Mouse (Mus musculus): ENCODE data around the gene Phrf1. TPM values are rescaled to one million over a fixed set of nuclear protein-coding genes. Genes with fewer than 3 reads are reported as not detected.

The Phrf1 gene
- polyA plus RNA-seq, 1 experiment from 2014 or later: 71.9 TPM

DNA sequence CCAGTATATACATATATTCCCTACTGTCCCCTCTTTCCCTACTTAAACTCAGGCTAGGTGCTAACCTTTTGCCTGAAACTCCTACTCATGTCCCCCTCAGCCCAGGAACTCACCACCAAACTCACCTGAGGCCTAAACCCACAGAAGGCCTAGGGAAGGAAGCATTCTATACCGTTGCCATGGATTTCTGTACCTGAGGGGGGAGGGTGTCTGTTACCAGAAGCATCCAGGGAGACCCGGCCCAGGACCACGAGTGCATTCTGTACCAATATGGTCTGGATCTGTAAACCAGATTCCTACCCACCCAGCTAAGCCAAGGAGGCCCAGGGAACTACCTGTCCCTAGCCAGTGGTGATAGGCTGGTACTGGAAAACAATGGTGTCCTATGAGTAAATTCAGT, 14.3 kb upstream of the Phrf1 start:
- Histone ChIP-seq H3K27ac (peak overlapping the region; percentile 94), H3K36me3 (no peaks in the 10 kb centered on the region), H3K4me1 (peaks cover 24% of the 10 kb centered on the region), H3K27me3 (no peaks in the 10 kb centered on the region), H3K4me3 (no peak overlapping the region), H3K9ac (no peak overlapping the region), H3K4me2 (peak overlapping the region; percentile 4; the same call in 1 of the 2 replicates), H3K9me3 (no peaks in the 10 kb centered on the region)
- ATAC-seq (ENCODE audit: borderline replicate concordance, extremely low read depth, low FRiP score, low TSS enrichment): no peak
- 57% methylated on average over 3 of the region's 3 CpGs for WGBS

GRCm38 (mm10) chr7:141215101-141215879, 13.3 kb upstream of the Phrf1 start, which contains the start of gene Rassf7:
Gene Rassf7 (plus strand): TSS chr7:141215860.
- peak within 1 kb of the TSS; percentile 97 for H3K4me2 ChIP-seq
- under 1% methylated on average over 41 of the region's 41 CpGs for WGBS
- H3K36me3 ChIP-seq: no peaks in the 10 kb centered on the region
- peak within 1 kb of the TSS; percentile 67 for H3K4me3 ChIP-seq
- H3K9me3 ChIP-seq: no peaks in the 10 kb centered on the region
- no peaks in the 10 kb centered on the region for H3K27me3 ChIP-seq
- peak within 1 kb of the TSS; percentile 61 for H3K9ac ChIP-seq
- ATAC-seq (ENCODE audit: borderline replicate concordance, extremely low read depth, low FRiP score, low TSS enrichment): peak; percentile 93
- H3K27ac ChIP-seq: peak within 1 kb of the TSS; percentile 98
- peaks cover 24% of the 10 kb centered on the region for H3K4me1 ChIP-seq

DNA sequence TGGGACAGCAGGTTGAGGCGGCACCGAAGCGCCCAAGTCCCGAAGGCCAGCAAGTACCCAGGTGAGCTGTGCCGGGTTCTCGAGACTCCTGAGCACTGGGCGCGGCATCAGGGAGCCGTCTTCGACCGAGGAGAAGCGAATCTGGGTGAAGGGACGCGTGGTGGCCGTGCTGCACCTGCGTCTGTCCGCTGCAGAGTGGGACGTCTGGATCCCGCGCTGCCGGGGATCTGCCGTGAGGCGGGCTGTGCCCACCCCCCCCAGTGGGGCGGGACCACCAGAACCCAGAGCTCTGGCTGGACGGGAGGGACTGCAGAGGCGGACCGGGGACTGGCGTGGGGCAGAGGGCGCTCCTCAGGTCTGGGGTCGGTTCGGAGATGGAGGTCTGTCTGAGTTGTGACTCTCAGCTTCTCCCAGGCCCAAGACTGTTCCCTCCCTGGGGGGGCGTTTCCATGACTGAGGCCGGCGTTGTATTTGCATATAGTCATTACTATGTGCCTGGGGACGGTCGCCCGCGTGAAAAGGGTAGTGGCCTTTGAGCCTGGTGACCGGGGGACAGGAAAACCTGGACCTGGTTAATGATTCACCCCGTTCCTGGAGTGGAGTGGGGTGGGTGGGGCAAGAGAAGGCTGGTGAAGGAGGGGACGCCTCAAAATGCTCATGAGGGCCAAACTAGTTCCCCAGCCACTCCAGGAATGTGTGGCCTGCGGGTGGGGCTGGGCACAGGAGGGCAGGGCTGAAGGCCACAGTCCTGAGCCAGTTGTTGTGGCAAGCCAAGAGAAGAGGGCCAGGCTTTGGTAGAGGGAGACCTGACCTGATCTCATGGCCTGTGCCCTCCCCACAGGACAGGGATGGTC, 12.5 kb upstream of the Phrf1 start:
- Histone ChIP-seq H3K27ac (peak overlapping the region; percentile 98), H3K27me3 (no peaks in the 10 kb centered on the region), H3K9ac (peak overlapping the region; percentile 61), H3K36me3 (no peaks in the 10 kb centered on the region), H3K4me3 (peak overlapping the region; percentile 67), H3K4me1 (peaks cover 30% of the 10 kb centered on the region), H3K4me2 (peak overlapping the region; percentile 97), H3K9me3 (no peaks in the 10 kb centered on the region)
- WGBS: 2% methylated on average over 42 of the region's 42 CpGs
- peak; percentile 50 for ATAC-seq (ENCODE audit: borderline replicate concordance, extremely low read depth, low FRiP score, low TSS enrichment)

DNA sequence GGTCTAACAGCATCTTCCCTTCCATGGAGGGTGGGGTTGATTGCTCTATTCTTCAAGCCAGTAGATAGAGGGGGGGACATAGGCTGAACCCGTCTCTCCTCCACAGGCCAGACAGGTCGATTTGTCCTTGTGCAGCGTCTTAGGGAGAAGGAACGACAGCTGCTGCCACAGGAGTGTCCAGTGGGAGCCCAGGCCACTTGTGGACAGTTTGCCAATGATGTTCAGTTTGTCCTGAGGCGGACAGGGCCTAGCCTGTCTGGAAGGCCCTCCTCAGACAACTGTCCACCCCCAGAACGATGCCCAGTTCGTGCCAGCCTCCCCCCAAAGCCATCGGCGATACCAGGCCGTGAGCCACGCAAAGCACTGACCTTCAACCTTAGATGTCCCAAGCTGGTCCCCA, 11.7 kb upstream of the Phrf1 start:
- H3K9ac ChIP-seq: peak overlapping the region; percentile 61
- no peaks in the 10 kb centered on the region for H3K27me3 ChIP-seq
- peaks cover 34% of the 10 kb centered on the region for H3K4me1 ChIP-seq
- H3K4me3 ChIP-seq: peak overlapping the region; percentile 67
- 77% methylated on average over 11 of the region's 11 CpGs for WGBS
- no peaks in the 10 kb centered on the region for H3K36me3 ChIP-seq
- no peaks in the 10 kb centered on the region for H3K9me3 ChIP-seq
- no peak for ATAC-seq (ENCODE audit: borderline replicate concordance, extremely low read depth, low FRiP score, low TSS enrichment)
- H3K27ac ChIP-seq: peak overlapping the region; percentile 98
- peak overlapping the region; percentile 97 for H3K4me2 ChIP-seq

DNA sequence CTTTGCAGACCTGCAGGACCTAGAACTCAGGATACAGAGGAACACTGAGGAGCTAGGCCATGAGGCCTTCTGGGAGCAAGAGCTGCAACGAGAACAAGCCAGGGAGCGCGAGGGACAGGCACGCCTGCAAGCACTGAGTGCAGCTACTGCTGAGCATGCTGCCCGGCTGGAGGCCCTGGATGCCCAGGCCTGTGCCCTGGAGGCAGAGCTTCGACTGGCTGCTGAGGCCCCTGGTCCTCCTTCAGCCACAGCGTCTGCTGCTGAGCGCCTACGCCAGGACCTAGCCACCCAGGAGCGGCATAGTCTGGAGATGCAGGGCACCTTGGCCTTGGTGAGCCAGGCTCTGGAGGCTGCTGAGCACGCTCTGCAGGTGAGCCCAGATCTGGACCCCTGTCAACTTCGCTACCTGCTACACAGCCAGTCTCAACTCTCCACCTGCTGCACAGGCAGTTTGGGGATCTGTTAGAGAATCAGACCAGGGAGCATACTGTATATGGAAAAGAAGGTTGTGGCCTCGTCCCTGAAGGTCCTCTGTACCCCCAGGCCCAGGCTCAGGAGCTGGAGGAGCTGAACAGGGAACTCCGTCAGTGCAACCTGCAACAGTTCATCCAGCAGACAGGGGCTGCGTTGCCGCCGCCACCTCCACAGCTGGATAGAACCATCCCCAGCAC, 11.1 kb upstream of the Phrf1 start:
- WGBS: 87% methylated on average over 17 of the region's 17 CpGs
- peak overlapping the region; percentile 67 for H3K4me3 ChIP-seq
- H3K27ac ChIP-seq: no peak overlapping the region; the same call in 1 of the 2 replicates
- H3K4me1 ChIP-seq: peaks cover 39% of the 10 kb centered on the region
- H3K4me2 ChIP-seq: peak overlapping the region; percentile 97
- H3K27me3 ChIP-seq: no peaks in the 10 kb centered on the region
- H3K9me3 ChIP-seq: no peaks in the 10 kb centered on the region
- peak overlapping the region; percentile 61; the same call in 1 of the 2 replicates for H3K9ac ChIP-seq
- ATAC-seq (ENCODE audit: borderline replicate concordance, extremely low read depth, low FRiP score, low TSS enrichment): no peak
- no peaks in the 10 kb centered on the region for H3K36me3 ChIP-seq

DNA sequence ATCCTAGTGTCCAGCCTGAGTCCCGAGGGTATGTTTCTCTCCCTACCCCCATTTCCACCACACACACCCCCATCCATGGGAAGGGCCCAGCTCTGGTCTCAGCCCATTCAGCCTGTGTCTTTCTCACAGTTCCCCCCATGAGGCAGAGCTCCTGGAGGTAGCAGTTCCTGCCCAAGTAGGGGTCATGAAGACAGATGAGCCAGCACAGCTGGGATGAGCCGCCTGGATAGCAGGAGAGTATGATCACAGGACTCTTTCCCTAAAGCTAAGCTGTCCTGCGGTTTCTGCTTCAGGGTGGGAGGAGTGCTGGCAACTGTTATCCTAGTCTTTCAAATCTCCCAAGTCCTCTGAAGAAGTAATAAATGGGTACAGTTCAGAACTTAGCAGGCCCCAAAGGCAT, 10.4 kb upstream of the Phrf1 start:
- Histone ChIP-seq H3K9me3 (no peaks in the 10 kb centered on the region), H3K4me1 (peaks cover 46% of the 10 kb centered on the region), H3K9ac (no peak overlapping the region), H3K4me2 (peak overlapping the region; percentile 97; the same call in 1 of the 2 replicates), H3K27me3 (no peaks in the 10 kb centered on the region), H3K36me3 (no peaks in the 10 kb centered on the region), H3K4me3 (no peak overlapping the region), H3K27ac (no peak overlapping the region)
- 70% methylated on average over 3 of the region's 3 CpGs for WGBS
- ATAC-seq (ENCODE audit: borderline replicate concordance, extremely low read depth, low FRiP score, low TSS enrichment): no peak

DNA sequence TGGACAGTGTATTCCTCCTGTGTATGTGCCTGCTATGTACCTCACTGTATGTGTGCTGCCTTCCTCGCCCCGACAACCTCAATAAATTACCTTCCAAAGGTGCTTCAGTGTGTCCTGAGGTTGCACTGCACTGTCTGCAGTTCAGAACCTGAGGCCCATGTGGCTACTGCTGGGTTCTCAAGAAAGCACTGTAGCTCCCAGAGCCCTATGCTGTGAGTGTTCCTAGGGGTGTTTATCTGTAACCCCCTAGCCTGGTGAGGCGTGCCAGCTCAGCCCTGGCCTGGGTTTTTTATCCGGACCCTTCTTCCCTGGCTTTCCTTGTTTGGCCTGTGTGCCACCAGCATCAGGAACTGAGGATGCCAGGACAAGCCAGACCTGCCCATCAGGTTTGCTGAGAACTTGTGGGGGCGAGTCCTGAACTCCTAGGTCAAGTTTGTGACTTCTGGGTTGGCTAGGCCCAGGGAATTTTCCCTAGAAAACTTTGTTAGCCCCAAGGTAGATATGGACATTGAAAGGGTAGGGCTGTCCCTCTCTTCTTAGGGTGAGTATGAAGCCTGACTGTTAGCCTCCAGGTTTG, 9.9 kb upstream of the Phrf1 start:
- Histone ChIP-seq H3K27ac (no peak overlapping the region), H3K4me1 (peaks cover 48% of the 10 kb centered on the region), H3K9ac (no peak overlapping the region), H3K4me3 (no peak overlapping the region), H3K4me2 (0 out of 2 replicates have a peak overlapping the region, but pooled peaks have one; percentile 97), H3K36me3 (no peaks in the 10 kb centered on the region), H3K27me3 (no peaks in the 10 kb centered on the region), H3K9me3 (no peaks in the 10 kb centered on the region)
- ATAC-seq (ENCODE audit: borderline replicate concordance, extremely low read depth, low FRiP score, low TSS enrichment): no peak
- WGBS: 81% methylated on average over 5 of the region's 5 CpGs

GRCm38 (mm10) chr7:141219558-141220099, 9.0 kb upstream of the Phrf1 start:
- Histone ChIP-seq H3K9me3 (no peaks in the 10 kb centered on the region), H3K27ac (no peak overlapping the region), H3K27me3 (no peaks in the 10 kb centered on the region), H3K4me2 (no peak overlapping the region), H3K36me3 (no peaks in the 10 kb centered on the region), H3K4me3 (no peak overlapping the region), H3K4me1 (peaks cover 40% of the 10 kb centered on the region), H3K9ac (no peak overlapping the region)
- ATAC-seq (ENCODE audit: borderline replicate concordance, extremely low read depth, low FRiP score, low TSS enrichment): no peak
- 100% methylated on average over 1 of the region's 1 CpGs for WGBS

DNA sequence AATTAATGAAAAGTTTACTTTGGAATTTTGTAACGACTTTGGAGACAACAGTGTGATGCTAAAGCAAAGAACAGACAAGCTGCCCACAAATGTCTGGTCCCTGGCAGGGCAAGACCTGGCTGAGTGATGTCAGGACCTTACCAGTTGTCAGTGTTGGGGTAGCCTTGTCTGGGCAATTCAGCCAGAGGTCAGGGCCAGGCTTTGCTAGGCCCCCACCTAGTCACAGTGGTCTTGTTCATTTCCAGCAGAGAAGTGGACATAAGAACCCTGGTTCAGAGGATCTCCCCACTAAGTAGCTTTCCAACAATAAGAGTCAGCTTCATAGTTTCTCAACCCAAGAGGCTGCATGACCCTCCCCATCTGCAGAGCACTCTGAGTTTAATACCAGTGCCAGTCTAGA, 8.2 kb upstream of the Phrf1 start:
- Histone ChIP-seq H3K4me3 (peak overlapping the region; percentile 53; the same call in 1 of the 2 replicates), H3K9me3 (no peaks in the 10 kb centered on the region), H3K9ac (0 out of 2 replicates have a peak overlapping the region, but pooled peaks have one; percentile 58), H3K4me2 (0 out of 2 replicates have a peak overlapping the region, but pooled peaks have one; percentile 89), H3K4me1 (peaks cover 34% of the 10 kb centered on the region), H3K27me3 (no peaks in the 10 kb centered on the region), H3K36me3 (no peaks in the 10 kb centered on the region), H3K27ac (peak overlapping the region; percentile 83; the same call in 1 of the 2 replicates)
- 65% methylated on average over 1 of the region's 1 CpGs for WGBS
- ATAC-seq (ENCODE audit: borderline replicate concordance, extremely low read depth, low FRiP score, low TSS enrichment): no peak

DNA sequence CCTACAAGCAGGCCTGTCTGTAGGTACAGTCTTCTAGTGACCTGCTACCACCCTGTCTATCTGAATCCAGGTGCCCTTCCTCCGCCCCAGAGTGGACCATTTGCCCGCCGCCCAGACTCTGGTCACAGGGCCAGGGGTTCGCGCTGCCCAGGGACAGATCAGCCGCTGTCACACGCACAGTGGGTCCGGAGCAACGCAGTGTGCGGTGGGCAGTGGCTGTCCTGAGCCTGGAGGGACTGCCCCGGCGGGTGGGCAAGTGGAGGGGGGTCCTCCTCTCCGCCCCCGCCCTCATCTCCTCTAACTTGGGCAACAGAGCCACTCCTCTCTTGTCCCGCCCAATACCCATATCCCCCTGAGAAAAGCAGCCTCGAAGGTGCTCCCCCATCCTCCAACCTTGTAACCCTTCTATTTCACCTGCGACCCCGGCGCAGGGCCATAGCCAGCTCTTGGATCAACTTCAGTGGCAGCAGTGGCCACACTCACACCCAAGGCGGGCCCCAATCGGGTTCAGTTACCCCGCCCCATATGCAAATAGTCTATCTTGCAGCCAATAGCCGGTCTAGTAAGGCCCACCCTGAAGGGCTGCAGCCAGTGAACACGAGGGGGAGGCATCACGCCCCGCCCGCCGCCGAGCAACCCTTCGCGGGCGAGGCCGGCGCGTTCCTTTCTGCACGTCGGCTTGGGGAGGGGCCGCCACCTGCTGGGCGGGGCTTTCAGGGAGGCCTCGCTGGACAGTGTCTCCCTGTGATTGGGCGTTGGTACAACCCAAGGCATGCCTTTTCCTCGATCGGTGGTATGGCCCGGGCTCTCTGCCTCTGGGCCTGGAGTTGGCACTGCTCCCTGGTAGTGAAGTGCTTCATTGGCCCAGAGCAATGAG, 7.1 kb upstream of the Phrf1 start:
- H3K4me1 ChIP-seq: peaks cover 28% of the 10 kb centered on the region

More for the DNA sequence above, 7.1 kb upstream of the Phrf1 start:
- WGBS: 5% methylated on average over 44 of the region's 44 CpGs
- ATAC-seq (ENCODE audit: borderline replicate concordance, extremely low read depth, low FRiP score, low TSS enrichment): peak; percentile 95
- Histone ChIP-seq H3K36me3 (no peaks in the 10 kb centered on the region), H3K9ac (peak overlapping the region; percentile 58), H3K27me3 (no peaks in the 10 kb centered on the region), H3K27ac (peak overlapping the region; percentile 83), H3K4me3 (peak overlapping the region; percentile 53), H3K4me2 (peak overlapping the region; percentile 89), H3K9me3 (no peaks in the 10 kb centered on the region)
